Mouse (Mus musculus) layer of hippocampus, postnatal 10 days (tissue): ENCODE results near the gene Arhgap4. TPM values are rescaled to one million over a fixed set of nuclear protein-coding genes. Genes with fewer than 3 reads are reported as not detected.

Experiments used
- DNase-seq, 2 experiments: peaks; one replicate each; pipeline ENCODE4 v3.0.0; 2021; ENCODE audit warnings: low spot score in 2 of 2
- long read RNA-seq: library from polyadenylated mRNA; stranded (forward); transcript quantifications from one replicate; pipeline ENCODE4 v2.0.0, GENCODE M21; 2023
- total RNA-seq, 2 experiments: library from RNA; stranded (reverse); gene quantifications; 2 replicates each; pipeline ENCODE4 v1.2.3; 2021

The Arhgap4 gene
- total RNA-seq = 1 to 10 TPM; 4.6 to 5.1 TPM
- long read RNA-seq, partial matches to known transcripts = 3 of 5 reads
- long read RNA-seq, other reads (novel, unspliced or antisense) = 1 of 5 reads

DNA sequence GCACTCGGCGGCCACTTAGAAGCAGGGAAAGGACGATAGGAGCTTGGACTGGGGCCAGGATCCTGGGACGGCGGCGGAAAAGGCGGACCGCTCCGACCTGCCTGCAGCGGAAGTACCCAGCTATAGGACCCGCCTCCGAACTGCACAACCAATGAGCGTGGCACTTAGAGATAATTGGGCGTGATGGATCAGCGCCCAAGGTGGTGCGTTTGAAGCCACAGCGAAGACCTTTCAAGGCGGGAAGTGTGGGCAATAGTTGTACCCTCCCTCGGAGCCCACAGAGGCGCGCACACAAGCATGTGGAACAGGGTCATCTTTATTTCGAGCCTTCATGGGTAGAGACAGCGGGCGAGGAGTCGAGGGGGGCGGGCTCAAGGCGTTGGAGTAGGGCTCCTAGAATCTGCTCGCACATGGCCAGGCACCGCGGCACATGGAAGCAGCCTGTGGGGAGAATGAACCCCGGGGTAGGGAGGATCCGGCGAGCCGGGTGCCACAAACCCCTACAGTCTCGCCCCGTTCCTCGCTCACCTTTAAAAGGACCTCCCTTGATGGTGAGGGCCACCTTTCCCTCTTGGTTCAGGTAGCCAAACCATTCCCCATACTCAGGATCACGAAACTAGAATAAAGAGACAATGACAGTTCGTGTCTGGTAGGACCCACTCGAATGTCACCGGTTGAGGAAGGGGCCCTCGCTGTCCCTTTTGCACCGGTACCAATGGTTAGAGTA, at the start of gene Arhgap4, which contains the start of gene Naa10:
TSS of gene Arhgap4 (minus strand) at position 48 of the 727 bp plus-strand sequence.
TSS of gene Naa10 (minus strand) at position 122 of the 727 bp plus-strand sequence.
- peak; percentile 81 to 87 for DNase-seq

DNA sequence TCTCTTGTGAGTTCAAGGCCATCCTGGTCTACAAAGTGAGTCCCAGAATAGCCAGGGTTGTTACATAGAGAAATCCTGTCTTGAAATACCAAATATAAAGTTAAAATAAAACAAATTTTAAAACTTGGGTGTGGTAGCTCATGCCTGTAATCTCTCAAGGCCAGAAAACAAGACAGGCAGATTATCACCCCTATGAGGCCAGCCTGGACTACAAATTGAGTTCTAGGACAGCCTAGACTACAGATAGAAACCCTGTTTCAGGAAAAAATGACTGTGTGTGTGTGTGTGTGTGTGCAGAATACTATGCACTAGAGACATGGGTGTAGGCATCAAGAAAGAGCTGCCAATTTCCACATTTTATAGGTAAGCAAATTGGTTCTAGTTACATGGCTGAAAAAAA, 49.1 kb upstream of the Arhgap4 start:
- DNase-seq = no peak

DNA sequence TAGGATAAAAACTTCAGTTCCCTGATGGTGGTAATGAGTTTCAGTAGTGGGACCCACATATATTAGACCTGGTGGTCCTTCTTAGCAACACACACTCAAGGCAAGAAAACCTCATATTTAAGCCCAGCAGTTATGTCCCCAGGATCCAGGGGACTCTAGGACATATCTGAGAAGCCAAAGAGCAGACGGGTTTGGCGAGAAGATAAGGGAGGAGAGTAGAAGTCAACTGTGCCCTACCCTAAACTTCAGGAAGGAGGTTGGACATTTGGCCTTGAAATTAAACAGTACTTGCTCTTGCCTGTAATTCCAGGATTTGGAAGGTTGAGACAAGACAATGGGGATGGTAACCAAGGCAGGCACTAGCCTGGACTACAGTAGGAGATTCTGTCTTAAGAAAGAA, 48.1 kb upstream of the Arhgap4 start:
- DNase-seq = no peak

DNA sequence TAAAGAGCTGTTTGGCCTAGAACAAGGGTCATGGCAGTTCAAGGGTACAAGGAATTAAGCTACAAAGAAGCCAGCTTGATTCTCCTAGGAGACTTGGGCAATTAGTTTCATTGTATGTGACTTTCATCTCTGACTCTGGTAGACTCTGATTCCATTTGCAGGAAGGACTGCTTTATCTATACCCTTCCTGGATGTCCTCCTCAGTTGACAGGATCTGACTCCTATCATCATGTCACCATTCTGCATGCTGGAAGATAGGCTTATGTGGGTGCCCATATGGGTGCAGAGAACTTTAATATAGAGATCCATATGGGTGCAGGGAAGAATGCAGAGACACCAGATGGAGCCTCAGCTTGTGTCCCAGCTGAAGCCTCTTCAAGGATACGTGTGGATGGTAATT, 47.5 kb upstream of the Arhgap4 start:
- DNase-seq = no peak

DNA sequence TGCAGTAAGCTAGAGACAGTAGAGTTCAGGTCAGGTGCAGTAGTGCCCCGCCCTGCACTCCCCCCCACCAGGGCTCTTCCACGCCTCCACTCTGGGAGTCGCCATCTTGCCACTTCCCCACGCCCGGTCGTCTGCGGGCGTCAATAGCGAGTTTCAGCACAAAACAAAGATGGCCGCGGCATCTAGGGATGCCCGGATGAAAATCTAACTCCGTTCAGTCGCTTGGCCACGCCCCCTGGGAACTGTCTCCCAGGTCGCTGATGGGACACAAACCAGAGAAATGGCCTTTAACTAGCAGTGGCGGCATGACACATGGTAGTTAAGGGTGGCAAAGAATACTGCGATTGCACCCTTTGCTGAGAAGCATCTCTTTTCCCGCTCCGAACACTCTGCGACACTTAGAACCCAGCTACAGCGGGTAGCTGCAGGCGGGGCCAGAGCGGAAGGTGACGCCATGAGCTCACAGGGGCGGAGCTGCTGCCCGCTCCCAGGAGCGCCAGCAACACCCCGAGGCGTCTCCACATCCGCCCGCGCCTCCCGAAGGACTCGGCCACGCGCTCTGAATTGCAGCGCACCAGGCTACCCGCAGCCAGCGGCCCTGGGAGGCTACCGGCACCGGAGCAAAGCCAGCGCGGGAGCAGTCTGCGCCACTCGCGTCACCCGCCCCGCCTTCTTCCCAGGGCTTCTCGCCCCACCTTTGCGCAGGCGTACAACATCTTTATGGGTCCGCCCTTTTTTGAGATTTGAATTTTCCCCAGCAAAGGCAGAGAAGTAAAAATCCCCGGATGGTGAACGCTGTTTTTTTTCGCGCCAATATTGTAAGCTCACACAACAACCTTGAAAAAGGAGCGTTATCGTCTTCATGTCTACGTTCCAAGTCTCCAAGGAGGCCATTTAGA, 45.8 kb upstream of the Arhgap4 start:
- peak; percentile 80 to 87 for DNase-seq

DNA sequence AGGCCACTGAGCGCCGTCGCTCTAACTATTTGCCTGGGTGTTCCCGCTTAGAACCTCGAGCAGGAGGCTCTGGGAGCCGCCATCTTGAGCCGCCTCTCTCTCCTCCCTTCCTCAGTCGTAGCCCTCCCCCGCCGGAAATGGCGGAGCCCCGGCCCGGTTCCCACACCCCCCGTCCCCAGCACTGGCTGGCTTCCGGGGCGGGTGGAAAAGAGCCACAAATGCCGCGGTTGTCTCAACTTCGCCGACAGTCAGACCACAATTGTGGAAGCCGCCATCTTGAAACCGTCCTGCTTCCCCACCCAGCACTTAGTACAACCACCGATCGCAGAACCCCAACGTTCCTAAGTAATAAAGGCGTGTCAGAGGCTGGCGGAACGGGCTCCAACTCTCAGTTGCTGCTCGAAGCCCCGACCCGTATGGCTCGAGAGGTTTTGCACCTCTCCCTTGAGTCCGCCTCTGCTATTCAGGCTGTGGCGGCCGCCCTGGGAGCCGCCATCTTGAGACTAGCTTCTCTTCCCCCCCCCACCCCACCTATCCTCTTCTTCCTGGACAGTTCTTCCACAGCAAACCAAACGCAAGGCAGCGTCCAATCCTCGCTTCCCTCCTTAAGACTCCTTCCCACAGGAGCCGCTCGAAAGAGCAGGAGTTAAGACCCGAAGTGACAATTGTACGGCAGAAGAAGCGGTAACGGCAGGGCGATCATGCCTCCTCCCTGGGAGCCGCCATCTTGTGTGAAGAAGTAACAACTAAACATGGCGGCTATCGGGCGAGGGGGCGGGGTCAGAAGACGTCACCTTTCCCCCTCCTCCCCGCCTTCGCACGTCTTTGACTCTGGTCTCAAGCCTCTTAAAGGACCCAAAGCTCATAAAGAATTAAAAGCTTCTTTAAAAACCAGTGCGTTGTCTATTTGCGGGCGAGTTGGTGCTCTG, 44.8 kb upstream of the Arhgap4 start, which contains the start of gene Hcfc1:
TSS of gene Hcfc1 (minus strand) at position 110 of the 929 bp plus-strand sequence.
- peak; percentile 86 to 91 for DNase-seq

DNA sequence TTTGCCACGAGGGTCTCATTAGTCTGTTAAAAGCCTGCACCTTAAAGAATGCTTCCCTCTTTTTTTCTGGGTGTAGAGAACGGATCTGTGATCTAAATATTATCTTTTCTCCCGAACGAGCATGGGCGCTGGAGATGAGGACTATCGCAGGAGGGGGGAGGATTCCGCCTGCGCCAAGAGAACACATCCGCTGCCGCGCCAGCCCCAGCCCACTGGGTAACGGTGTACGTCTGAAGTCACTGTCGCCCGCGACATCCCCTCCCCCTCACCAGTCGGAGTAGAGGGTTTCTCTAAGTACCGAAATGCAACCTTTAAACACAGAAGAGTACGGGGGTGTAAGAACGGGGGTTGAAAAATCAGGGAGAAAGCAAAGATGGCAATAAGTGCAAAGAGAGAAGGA, 43.6 kb upstream of the Arhgap4 start:
- peak; percentile 40 to 66 for DNase-seq

DNA sequence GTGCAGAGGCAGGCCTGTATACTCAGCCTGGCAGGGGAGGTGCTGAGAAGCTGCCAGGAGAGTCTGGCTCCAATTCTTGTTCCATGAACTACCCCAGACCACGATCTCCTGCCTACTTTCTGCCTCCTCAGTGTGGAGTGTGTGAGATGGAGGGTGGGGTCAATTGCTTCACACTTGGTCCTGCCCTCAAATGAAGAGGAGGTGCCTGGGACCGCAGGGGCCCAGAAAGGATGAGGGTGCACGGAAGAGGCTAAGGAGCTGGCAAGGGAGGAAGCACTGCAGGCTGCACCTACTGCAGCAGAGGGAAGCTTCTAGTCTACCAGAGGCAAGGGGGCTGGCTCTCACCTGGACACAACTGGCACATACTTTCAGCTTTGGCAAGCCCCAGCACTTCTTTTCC, 42.7 kb upstream of the Arhgap4 start:
- DNase-seq = no peak

DNA sequence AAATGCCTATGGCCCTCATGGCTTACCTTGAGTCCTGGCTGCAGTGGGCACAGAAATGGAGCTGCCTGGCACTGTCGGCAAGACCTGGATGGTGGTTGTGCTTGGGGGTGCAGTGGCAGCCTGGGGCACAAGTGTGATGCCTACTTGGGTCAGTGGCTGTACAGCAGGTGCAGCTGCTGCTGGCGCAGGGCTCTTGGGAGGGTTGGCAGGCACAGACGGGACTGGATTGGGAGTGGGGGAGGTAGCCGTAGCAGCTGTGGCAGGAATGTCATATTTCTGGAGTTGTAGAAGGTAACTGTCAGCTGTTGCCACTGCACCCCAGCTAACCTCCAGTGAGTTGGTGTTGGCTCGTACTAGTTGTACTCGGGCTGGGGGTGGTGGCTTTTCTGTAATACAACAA, 33.3 kb upstream of the Arhgap4 start:
- DNase-seq = no peak

DNA sequence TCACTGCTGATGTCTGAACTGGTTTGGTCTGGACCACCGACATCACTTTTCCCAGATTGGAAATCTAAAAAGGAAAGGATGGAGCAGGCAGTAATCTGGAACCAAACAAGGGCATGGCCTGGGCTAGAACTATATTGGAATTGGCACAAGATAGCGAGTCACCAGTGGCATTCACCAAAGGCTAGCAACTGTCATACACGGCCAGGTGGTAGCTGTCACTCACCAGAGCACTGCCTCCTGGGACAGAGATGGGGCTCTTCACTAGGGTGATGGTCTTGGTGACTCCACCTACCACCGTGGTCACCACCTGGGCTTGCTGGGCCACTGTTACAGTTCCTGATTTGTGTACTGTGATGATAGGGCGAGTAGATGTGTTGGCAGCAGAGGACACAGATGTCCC, 30.9 kb upstream of the Arhgap4 start:
- no peak for DNase-seq

DNA sequence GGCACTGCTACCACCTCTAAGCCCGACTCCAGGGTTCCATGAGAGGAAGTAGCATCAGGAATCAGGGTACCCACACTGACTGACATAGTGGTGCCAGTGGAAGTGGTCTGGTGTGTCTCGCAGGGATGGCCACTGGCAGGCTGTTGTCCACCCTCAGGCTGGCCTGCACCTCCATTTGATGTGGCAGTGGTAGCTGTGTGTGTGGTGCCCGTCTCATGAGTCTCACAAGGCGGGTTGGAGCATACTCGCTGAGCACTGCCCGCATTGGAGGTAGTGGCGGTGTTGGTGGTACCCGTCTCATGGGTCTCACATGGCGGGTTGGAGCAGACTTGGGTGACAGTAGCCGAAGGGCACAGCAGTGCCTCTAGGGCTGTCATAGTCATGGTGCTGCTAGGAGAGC, 27.7 kb upstream of the Arhgap4 start:
- DNase-seq = no peak

DNA sequence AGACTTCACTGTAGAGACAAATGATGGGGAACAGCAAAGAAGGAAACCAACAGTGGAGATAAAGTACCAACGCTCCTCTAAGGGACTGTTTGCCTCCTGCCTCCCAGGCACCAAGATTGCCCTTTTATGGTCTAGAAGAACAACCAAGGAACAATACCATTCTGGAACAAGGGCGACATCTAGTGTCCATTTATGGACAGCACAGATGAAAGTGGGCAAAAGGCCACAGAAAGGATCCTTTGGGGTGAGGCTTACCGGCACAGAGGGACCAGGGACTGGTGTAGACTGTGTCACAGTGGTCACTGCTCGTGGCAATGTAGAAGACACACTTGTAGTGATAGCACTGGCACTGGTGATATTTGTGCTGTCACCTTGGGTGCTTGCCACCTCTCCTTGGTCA, 27.0 kb upstream of the Arhgap4 start:
- peak; percentile 51 to 53 for DNase-seq

DNA sequence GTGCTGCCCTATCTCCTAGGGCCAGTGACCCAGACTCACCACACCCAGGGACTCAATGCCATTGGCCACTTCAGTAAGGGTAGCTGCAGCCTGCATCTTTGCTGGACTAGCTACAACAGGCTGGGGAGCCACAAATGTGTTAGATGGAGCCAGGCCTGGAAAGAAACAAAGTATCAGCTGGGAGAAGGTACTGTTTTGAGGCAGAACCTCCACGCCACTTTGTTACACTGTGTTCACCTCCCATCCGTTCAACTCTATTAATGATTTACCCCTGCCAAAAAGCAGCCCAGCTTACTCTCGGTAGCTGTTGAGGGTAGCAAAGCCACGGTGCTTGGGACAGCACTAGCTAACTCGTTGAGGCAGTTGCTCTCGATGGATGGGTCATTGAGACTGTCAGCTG, 25.2 kb upstream of the Arhgap4 start:
- DNase-seq = no peak

DNA sequence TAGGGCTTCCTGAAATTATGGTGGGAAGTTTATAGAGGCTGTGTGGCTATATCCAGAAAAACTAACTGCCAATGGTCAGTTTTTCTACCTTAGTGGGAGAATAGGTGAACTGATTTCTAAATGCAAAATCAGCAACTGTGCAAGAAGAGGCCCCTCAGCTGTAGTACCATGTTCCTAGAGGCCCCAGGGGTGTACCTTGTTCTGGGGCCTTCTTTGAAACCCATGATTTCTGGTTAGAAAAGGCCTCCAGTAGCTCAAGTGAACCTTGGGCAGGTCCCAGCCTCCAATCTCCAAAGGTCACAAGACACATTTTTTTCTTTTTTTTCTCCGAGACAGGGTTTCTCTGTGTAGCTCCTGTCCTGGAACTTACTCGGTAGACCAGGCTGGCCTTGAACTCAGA, 20.6 kb upstream of the Arhgap4 start:
- DNase-seq = no peak

DNA sequence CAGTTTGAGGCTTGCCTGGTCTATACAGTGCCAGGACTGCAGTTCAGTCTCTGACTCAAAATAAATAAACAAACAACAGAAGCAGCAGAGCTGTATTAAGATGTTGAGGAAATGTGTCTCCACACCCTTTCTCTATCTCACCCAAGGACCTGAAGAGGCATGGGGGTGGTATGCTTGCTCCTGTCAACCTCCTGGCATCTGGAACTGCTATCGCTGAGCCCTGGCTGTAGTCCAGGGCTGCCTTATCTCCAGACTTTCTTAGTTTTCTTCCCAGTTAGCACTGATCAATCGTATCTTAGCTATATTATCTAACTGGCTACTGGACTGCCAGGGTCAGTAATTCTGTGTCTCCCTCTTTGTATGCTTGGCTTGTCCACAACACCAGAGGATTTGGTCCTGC, 20.2 kb upstream of the Arhgap4 start:
- DNase-seq = no peak

DNA sequence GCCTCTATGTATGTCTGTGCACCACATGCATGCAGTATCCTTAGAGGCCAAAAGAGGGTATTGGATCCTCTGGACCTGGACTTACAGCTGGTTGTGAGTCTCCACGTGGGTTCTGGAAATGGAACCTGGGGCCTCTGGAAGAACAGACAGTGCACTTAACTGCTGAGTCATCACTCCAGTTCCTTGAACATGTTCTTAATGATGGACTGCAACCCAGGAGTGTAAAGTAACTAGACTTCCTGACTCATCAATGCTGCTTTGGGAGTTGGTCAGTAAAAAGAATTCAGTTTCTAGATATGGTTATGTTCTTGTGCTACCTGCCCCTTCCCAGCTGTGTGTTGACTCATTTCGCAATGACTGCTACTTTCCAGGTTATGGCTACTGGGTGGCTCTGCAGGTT, 10.2 kb upstream of the Arhgap4 start:
- DNase-seq = no peak

DNA sequence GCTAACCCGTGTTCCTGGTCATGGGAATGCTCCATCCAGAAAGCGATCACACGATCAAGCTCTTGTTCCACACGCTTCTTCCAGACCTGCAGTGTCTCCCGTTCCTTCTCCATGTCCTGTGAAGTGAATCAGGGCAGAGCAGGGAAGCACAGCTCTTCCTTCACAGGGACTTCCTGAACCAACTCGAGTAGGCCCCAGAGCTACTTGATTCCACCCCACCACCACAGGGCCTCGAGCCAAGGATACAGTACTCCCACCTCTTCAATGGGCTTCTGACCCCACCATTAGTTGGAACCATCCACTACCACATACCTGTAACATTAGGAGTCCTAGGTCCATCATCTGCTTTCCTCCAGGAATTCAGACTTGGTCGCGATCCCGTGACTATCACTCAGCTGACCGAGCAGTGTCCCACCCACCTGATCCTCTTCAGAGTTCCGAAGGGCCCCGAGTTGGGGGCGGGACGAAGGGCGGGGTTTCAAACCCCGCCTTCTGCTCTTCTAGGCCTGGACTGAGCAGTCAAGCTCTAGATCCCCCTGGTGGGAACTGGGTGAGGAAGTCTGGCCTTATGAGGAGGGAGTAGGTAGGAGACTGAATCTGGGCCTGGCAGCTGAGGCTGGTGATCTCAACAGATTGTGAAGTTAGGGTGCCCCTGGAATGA, 8.9 kb upstream of the Arhgap4 start, which contains the start of gene Renbp:
TSS of gene Renbp (minus strand) at position 449 of the 661 bp plus-strand sequence.
- DNase-seq = no peak

DNA sequence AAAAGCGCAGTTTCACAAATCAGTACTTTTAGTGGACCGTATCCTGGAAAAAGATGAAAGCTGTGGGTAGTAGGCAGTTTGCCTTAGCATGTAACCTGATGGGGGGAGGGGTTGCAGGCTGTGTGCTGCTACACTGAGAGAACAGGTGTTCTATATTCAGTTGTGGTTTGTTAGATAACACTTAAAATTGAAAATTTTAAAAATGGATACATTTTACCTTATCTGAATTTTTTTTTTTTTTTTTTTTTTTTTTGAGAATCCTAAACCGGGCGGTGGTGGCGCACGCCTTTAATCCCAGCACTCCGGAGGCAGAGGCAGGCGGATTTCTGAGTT, 846 bp upstream of the Arhgap4 start:
- no peak for DNase-seq

DNA sequence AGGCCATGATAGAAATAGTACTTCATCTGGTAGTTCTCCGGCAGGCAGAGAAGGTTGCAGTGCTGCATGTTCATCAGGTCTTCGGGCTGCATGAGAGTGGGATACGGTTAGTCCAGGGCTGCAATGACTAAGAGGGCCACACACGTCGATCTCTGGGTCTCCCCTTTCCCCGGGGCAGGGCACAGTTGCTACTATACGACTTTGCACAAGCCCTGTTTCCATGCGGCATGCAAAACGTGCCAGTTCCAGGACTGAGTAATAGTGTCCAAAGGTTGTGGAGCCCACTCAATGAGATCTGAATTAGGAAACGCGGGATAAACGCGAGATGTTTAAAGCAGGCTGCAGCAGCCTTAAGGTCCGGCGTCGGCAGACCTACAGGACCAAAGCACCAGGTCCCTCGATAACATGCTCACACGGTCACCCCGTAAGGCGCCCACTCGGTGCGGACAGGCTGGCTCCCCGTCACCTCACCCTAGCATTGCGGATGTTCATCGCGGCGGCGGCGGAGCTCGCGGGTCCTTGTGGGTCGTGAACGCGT, 316 bp downstream of the Arhgap4 start:
- peak in 1 of 2 experiments; percentile 17 for DNase-seq

DNA sequence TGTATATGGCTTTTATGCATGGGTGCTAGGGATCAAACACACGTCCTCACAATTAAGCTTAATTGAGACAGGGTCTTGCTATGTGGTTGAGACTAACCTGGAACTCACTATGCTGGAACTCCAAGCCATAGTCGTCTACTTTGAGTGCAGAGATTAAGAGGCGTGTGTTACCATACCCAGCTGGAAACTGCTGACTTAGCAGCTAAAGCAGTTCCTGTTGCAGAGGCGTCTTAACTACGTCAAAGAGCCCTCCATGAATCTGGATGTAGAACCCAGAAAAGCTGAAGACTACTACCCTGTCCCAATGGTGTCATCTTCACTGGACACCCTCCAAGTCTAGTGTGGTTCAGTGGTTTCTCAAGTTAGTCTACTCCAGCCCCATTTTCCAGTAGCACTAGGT, 3.0 kb downstream of the Arhgap4 start:
- no peak for DNase-seq
